Mouse (Mus musculus) kidney, adult 2 months (tissue): ENCODE results near the gene Rasal2.

Experiments
- CTCF ChIP-seq: fragments of 200-500 bp; conservative IDR thresholded peaks from 2 replicates; pipeline ENCODE4 v1.5.1; 2011; ENCODE audit warnings: low read depth, mild to moderate bottlenecking, control low read depth, low read length, moderate library complexity, mixed read lengths; ENCODE audit not compliant: insufficient read depth, insufficient read length
- POLR2A ChIP-seq: fragments of 200-500 bp; IDR thresholded peaks from one replicate; pipeline ENCODE4 v1.6.1; 2011; ENCODE audit warnings: low read depth, low read length, control low read depth

- TF ChIP-seq CTCF, result no peak
- no peak for TF ChIP-seq POLR2A
Observed at GRCm38 (mm10) chr1:157239687-157240086, 172.7 kb downstream of the Rasal2 start.
